Mouse (Mus musculus) urinary bladder, postnatal 14 days (tissue): ENCODE measurements at regions not wholly inside any gene's neighbourhood (a gene's known extent, or its start where the extent isn't known, plus 50 kb on each side); places are given as distances from the start of the nearest gene placed in this dataset.

ENCODE experiments used
- DNase-seq: peaks from one replicate; pipeline ENCODE4 v3.0.0; 2021; ENCODE audit warnings: low spot score

- no peak for DNase-seq
Measured at GRCm38 (mm10) chr5:119739386-119739785, 68.9 kb downstream of the Tbx3 start.

- DNase-seq = peak; percentile 51
Measured at GRCm38 (mm10) chr5:119741116-119741515, 70.6 kb downstream of the Tbx3 start.

GRCm38 (mm10) chr5:119743733-119744132, 73.3 kb downstream of the Tbx3 start:
- no peak for DNase-seq

DNA sequence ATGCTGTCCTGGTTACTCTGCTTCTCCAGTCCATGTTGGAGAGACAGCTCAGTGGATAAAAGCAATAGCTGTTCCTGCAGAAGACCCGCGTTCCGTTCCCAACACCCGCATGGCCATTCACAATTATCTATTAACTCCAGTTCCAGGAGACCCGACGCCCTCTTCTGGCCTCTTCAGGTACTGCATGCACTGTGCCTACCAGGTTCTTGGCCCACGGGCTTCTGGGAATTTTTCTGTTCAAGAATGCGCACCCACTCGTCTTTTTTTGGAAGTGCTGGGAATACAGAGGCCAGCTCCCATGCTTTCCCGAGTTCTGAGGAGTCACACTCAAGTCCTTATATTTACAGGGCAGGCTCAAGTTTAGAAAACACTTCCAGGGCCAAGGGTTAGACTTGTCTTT, 76.6 kb downstream of the Tbx3 start:
- no peak for DNase-seq

DNA sequence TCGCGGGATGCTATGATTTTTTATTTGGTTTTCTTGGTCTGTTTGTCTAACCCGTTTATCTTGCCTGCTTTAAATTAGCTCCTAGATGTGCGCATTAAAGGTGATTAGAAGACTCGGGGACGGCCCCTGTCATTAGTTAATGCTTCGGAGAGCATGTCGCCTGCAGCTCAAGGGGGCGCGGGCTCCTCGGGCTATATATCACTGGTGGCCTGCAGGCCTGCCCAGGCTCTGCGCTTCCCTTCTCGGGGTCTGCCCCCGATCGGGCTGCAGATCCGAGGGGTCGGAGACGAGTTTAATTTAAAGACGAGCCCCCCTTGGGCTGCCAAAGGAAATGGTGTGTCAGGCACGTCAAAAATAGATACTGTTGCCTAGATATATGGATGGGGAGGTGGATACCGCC, 78.2 kb downstream of the Tbx3 start:
- DNase-seq = no peak

DNA sequence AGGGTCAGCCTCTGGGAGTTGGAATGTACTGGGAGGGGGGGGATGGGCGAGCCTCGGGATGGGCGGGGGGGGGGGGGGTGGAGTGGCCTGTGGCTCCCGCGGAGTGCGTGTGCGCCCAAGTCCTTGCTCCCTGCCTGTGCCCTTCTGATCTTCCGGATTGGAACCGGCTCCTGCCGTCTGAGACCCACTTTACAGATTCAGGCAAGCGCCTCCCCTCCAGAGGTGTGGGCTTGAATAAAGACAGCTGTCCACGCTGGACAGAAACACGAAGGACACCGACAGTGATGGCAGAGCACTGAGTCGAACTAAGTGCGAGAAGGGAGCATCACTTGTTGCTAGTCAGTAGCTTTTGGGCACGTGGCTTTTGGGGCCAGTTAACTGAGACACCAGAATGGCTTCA, 78.7 kb downstream of the Tbx3 start:
- no peak for DNase-seq

DNA sequence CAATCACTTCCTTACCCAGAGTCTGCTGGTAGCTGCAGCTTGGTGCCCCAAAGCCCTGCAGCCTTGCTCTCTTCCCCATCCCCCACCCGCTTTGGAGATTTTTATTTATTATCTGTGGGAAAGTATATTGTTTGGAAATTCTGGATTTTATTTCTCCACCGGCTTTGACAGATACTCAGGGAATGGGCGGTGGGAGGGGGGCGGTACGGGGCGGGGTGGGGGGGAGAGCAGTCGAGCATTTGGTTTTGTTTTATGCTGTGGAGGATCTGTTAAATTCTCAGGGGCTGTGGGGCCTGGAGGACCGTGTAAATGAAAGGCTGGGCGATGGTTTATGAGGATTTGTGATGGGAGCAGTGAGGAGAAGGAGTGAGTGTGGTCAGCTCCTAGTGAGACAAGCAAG, 76.7 kb upstream of the Tbx5 start:
- DNase-seq = no peak

DNA sequence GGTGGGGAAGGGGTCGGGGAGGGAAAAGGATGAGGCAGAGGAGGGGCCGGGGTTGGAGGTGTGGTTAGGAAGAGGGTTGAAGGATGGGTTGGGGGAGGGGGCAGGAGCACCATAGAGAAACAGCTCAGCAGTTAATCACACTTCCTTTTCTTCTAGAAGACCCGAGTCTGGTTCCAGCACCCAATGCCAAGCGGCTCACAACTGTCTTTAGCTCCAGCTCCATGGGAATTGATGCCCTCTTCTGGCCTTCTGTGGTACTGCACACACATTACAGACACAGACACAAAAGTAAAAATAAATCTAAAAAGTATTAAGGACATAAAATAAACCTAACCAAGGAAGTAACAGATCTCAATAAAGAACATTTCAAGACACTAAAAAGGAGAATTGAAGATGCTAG, 73.6 kb upstream of the Tbx5 start:
- DNase-seq = no peak

DNA sequence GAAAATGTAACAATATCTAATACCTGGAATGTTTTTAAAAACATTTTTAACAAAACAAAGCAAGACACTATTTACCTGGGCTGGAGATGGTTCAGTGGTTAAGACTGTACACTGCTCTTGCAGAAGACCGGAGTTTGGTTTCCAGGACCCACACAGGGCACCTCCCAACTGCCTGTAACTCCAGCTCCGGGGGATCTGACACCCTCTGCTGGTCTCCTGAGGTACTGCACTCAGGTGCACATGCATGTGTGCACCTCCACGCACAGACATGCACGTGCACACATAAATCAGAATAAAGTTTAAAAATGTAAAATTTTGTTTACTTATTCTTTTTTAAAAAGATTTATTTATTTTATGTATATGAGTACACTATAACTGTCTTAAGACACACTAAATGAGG, 70.4 kb upstream of the Tbx5 start:
- DNase-seq = no peak

- no peak for DNase-seq
Measured at GRCm38 (mm10) chr5:119763337-119763736, 69.1 kb upstream of the Tbx5 start.

- DNase-seq = no peak
Measured at GRCm38 (mm10) chr5:119766372-119766771, 66.1 kb upstream of the Tbx5 start.

DNA sequence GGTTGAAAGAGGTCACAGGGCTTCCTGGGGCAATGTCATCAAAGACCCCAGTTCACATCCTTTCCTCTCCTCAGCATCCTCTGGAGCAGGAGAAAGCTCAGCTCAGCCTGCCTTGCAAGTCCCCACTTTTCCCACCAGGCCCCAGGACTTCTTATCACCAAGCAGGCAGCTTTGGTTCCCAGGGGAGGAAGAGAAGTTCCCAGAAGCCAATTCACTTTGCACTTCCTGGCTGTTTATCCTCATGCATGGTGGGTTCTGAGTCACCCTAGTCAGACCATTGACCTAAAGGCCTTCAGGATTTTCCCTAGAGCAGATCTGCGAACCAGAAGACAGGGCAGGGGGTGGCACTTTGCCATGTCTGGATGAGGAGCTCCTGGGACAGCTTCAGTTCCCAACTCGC, 61.5 kb upstream of the Tbx5 start:
- no peak for DNase-seq

DNA sequence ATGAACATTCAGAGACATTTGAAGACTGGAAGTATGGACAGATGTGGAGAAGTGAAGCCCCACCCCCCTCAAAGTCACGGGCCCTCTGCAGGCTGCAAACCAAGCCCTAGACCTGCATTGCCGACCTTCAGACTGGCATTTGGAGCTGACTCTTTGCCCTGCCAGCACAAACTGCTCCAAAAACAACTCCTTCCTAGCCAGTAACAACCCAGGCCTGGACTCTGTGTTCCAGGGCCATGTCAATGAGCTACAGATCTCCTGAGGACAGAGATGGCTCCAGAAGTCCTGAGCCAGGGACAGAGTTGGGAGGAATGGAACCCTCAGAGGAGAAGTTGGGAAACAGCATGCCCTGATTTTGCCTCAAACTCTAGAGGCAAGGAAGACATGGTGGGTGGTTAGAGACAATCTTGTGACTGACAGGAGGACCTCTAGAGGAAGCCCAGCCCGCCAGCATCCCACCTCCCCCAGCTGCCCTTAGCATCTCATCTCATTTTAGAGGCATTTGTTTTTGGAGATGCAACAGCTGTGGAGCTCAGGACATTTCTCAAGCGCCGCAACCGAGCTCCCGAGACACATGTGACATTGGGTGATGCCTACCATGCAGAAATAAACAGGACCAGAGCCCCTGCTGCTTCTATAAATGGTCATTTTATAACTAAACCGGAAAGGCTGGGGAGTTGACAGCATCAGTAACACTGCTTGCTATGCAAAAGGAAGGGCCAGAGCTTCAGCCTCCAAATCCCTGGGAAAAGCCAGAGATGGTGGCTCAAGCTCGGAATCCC, 56.2 kb upstream of the Tbx5 start:
- DNase-seq = no peak

- peak; percentile 20 for DNase-seq
Measured at GRCm38 (mm10) chr5:119777836-119778235, 54.6 kb upstream of the Tbx5 start.

DNA sequence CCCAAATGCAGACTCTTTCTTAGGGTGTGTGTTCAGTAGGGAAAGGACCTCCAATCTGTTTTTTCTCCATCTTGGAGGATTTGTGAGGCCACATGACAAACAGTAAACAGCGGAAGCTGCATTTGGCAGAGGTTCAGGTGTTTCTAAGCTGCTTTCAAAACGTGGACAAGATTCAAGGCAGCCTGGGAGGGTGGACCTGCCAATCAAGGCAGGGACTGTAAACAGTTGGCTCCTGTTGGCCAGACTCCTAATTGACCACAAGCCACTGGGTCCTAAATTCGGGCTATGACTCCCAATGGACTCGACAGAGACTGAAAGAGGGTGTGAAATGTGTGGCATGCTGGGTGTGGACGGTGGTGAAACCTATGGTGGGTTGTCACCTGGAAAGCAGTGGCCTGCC, 51.1 kb upstream of the Tbx5 start:
- no peak for DNase-seq
